Mouse (Mus musculus) liver, embryonic 14.5 days (tissue): ENCODE results near the gene Htr2c. TPM values are rescaled to one million over a fixed set of nuclear protein-coding genes. Genes with fewer than 3 reads are reported as not detected.

ENCODE experiments used
- ATAC-seq: fragments of 200-750 bp; cut with Nextera tagmentation; 2 replicates; pipeline ENCODE4 v1.8.0; 2017; ENCODE audit warnings: moderate number of reproducible peaks, mild to moderate bottlenecking, moderate library complexity; ENCODE audit not compliant: insufficient read depth
- DNase-seq, 3 experiments: peaks; one replicate each; pipeline ENCODE4 v3.0.0-alpha.2; 2012 to 2013; ENCODE audit warnings: low read depth in 3 of 3, low spot score in 3 of 3
- H3K27ac ChIP-seq: fragments of 300-500 bp; sonication (generic); 2 replicates; pipeline ENCODE4 v1.5.1; 2014; ENCODE audit warnings: moderate library complexity, mild to moderate bottlenecking, control low read depth, inconsistent platforms
- H3K27me3 ChIP-seq: fragments of 300-500 bp; sonication (generic); 2 replicates; pipeline ENCODE4 v1.6.1; 2014; ENCODE audit warnings: mild to moderate bottlenecking, low read length, moderate library complexity; ENCODE audit not compliant: control insufficient read depth, insufficient read depth
- H3K36me3 ChIP-seq: fragments of 300-500 bp; sonication (generic); replicated peaks from 2 replicates; pipeline ENCODE4 v1.6.1; 2014; ENCODE audit warnings: low read depth; ENCODE audit not compliant: control insufficient read depth, insufficient read depth
- H3K4me1 ChIP-seq, 2 experiments: fragments of 200-500 bp in 1 of 2; fragments of 300-500 bp in 1 of 2; sonication (generic) in 1 of 2; replicated peaks; 2 replicates each; pipeline ENCODE4 v1.6.1; 2012 to 2014; ENCODE audit warnings: antibody characterized with exemption in 1 of 2, inconsistent platforms in 1 of 2, low read length in 1 of 2; ENCODE audit not compliant: control insufficient read depth in 2 of 2, insufficient read depth in 2 of 2
- H3K4me2 ChIP-seq: fragments of 300-500 bp; sonication (generic); 2 replicates; pipeline ENCODE4 v1.6.1; 2014; ENCODE audit warnings: low read depth, mild to moderate bottlenecking, control low read depth, moderate library complexity
- H3K4me3 ChIP-seq, 2 experiments: fragments of 200-500 bp in 1 of 2; fragments of 300-500 bp in 1 of 2; sonication (generic) in 1 of 2; 2 replicates each; pipeline ENCODE4 v1.5.1; 2012 to 2014; ENCODE audit warnings: low read depth in 2 of 2, low read length in 2 of 2, mild to moderate bottlenecking in 2 of 2, control low read depth in 1 of 2, inconsistent platforms in 1 of 2, moderate library complexity in 1 of 2; ENCODE audit not compliant: insufficient read depth in 1 of 2
- H3K9ac ChIP-seq: fragments of 300-500 bp; sonication (generic); replicated peaks from 2 replicates; pipeline ENCODE4 v1.6.1; 2014; ENCODE audit warnings: mild to moderate bottlenecking, control low read depth, moderate library complexity
- H3K9me3 ChIP-seq: fragments of 300-500 bp; sonication (generic); 2 replicates; pipeline ENCODE4 v1.6.1; 2016; ENCODE audit warnings: low read length, mixed read lengths; ENCODE audit not compliant: control insufficient read depth
- CTCF ChIP-seq: IDR thresholded peaks from 2 replicates; pipeline ENCODE4 v1.5.1; 2016; ENCODE audit warnings: antibody characterized with exemption, low read depth, control low read depth
- EP300 ChIP-seq: IDR thresholded peaks from 2 replicates; pipeline ENCODE4 v1.6.1; 2016; ENCODE audit warnings: antibody characterized with exemption, low read depth
- WGBS: fragments of 180-500 bp; shearing (Covaris S2); extraction: QIAGEN DNeasy Blood & Tissue Kit; methylation state at CpG from one replicate; pipeline ENCODE4 v1.1.7; 2014; ENCODE audit not compliant: insufficient replicate concordance; 5-methylcytosine and 5-hydroxymethylcytosine counted together
- polyA plus RNA-seq, 2 experiments: library from polyadenylated mRNA; depleted of rRNA in 1 of 2; stranded (reverse) in 1 of 2; unstranded in 1 of 2; fragments of >200 nt; fragmentation: Nextera tagmentation in 1 of 2; extraction: Ambion mirVana in 1 of 2; gene quantifications; 2 replicates each; pipeline versions ENCODE4 v1.2.1 to v1.2.3; 2012 to 2014

The Htr2c gene
- polyA plus RNA-seq (2012; rRNA removed) (not detected in 2 replicates), polyA plus RNA-seq (2014; fragmentation: Nextera tagmentation; extraction: Ambion mirVana) (not detected in 2 replicates)

DNA sequence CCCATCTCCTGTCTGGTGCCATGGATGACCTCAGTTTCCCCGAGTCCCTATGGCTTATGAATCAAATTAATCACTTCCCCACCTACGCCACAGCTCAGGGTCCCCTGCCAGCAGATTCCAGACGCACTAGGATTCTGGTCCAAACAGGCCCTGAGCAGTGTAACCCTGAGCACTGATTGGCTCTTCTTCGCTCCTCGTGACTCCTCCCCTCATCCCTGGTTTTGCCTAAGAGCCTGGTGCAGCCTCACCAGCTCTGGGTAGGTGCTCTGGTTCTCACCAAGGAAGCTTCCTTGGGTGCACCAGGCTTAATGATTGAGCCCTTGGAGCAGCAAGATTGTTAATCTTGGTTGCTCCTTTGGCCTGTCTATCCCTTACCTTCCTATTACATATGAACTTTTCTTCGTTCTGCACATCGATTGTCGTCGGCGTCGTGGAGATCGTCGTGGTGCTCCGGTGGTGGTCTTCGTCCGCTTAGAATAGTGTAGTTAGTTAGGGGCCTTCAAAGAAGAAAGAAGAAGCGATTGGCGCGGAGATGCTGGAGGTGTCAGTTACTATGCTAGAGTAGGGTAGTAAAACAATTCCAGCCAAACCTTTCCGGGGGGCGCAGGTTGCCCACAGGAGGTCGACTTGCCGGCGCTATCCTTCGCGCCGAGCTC lies at the start of gene Htr2c:
TSS of gene Htr2c (plus strand) at position 256 of the 656 bp plus-strand sequence.
- Histone ChIP-seq H3K27ac (no peak within 1 kb of the TSS), H3K4me3 (no peak within 1 kb of the TSS), H3K4me1 (no peaks in the 10 kb centered on the region), H3K27me3 (no peaks in the 10 kb centered on the region; the same call in 1 of the 2 replicates), H3K4me2 (no peak within 1 kb of the TSS), H3K9ac (no peak within 1 kb of the TSS), H3K9me3 (no peaks in the 10 kb centered on the region), H3K36me3 (no peaks in the 10 kb centered on the region)
- 14% methylated on average over 27 of the region's 27 CpGs for WGBS
- DNase-seq (no peak), ATAC-seq (no peak)
- TF ChIP-seq EP300 (no peak), CTCF (no peak)

DNA sequence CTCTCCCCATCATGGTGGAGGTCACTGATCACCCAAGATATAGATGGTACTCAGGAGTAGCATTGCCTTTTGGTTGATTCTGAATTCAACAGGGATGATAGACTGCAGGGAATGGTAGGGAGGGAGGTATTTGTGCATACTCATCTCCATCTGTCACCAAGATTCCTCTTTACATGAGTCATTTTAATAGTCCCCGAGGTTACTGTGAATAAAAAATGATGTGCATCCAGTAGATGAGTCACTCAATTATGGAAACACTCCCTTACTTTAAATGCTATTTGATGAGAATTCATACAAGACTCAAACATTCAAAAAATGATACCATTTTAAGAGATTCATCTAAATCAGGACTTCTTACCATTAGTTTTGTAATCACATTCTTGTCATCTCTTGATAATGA lies 34.1 kb upstream of the Htr2c start:
- no peak for TF ChIP-seq EP300
- TF ChIP-seq CTCF, result no peak
- no peaks in the 10 kb centered on the region for H3K27me3 ChIP-seq

DNA sequence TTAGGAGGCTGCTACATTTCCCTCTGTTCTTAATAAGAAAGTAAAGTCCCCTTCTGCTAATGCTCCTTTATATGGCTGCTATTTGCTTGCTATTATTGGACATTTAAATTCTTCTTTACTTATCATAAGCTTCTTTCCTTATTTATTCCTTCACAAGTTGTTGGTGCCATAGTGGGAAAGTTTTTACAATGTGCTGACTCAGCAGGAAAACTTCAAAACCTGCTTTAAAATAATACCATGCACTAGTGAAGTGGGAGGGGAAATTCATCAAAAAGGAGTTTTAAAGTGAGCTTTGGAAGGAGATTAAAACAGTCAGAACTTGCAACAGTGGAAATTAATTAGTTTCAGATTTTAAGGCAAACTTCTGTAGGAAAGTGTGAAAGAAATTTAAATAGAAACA lies 26.0 kb upstream of the Htr2c start:
- DNase-seq (no peak), ATAC-seq (no peak)
- no peak overlapping the region for H3K27ac ChIP-seq
- TF ChIP-seq CTCF (no peak), EP300 (no peak)
- no peak overlapping the region for H3K9ac ChIP-seq
- no peaks in the 10 kb centered on the region for H3K4me1 ChIP-seq
- no peak overlapping the region for H3K4me3 ChIP-seq
- no peaks in the 10 kb centered on the region for H3K9me3 ChIP-seq
- H3K36me3 ChIP-seq, result no peaks in the 10 kb centered on the region
- no peaks in the 10 kb centered on the region for H3K27me3 ChIP-seq
- H3K4me2 ChIP-seq, result no peak overlapping the region

More for the DNA sequence above, 34.1 kb upstream of the Htr2c start:
- Histone ChIP-seq H3K4me2 (no peak overlapping the region), H3K9me3 (no peaks in the 10 kb centered on the region), H3K27ac (no peak overlapping the region), H3K36me3 (no peaks in the 10 kb centered on the region), H3K4me1 (no peaks in the 10 kb centered on the region), H3K4me3 (no peak overlapping the region), H3K9ac (no peak overlapping the region)
- DNase-seq (no peak), ATAC-seq (no peak)
- 32% methylated on average over 1 of the region's 1 CpGs for WGBS

DNA sequence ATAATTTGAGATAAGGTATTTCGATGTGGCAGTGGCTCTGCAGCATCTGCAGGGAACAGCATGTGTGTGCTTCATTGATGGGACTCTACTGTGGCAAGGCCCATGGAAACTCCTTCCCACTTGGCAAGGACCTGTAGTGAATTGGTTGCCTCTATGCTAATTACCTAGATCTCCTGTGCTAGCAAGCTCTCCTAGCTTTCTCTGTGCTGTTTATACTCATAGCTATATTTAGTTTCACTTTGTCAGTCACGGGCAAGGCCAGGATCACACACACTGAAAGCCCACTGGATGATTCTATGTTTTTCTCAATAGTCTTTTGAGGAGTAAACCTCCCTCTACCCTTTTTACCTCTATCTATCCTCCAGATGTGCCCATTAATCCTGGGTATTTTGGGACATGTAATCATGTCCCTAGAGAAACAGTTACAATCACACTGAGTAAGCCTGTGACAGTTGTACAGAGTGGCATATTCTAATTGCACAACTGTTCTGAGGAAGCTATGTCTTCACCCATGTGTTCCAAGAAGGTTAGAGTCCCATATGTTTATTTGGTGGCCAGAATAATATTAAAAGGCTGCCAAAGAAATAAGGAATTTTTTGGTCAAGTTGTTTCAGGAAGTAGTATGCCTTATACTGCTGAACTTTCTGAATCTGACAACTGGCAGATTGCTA lies 16.0 kb upstream of the Htr2c start:
- TF ChIP-seq CTCF (no peak), EP300 (no peak)

DNA sequence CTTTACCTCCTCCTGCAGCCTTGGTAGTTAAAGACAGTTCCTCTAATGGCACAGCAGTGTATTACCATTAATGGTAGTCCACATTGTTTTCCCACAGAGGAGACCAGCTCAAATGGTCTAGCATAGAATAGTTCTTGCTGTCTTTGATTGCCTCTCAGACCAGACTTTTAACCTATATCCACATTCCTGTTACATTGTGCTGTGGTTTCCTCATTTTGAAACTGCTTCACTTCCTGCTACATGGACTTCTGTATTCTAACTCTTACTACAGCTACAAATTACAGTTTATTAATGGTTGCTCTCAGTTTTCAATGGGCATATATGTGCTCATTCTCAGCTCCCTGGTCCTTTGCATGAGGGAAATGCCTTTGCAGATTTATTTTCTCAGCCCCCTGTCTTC lies 15.3 kb upstream of the Htr2c start:
- Histone ChIP-seq H3K4me1 (no peaks in the 10 kb centered on the region), H3K27me3 (no peaks in the 10 kb centered on the region), H3K36me3 (no peaks in the 10 kb centered on the region), H3K4me2 (no peak overlapping the region), H3K9ac (no peak overlapping the region), H3K9me3 (no peaks in the 10 kb centered on the region), H3K27ac (no peak overlapping the region), H3K4me3 (no peak overlapping the region)
- ATAC-seq (no peak), DNase-seq (no peak)
- no peak for TF ChIP-seq CTCF
- TF ChIP-seq EP300, result no peak

More for the DNA sequence above, 16.0 kb upstream of the Htr2c start:
- no peak overlapping the region for H3K9ac ChIP-seq
- H3K4me3 ChIP-seq, result no peak overlapping the region
- H3K4me2 ChIP-seq, result no peak overlapping the region
- H3K36me3 ChIP-seq, result no peaks in the 10 kb centered on the region
- H3K27me3 ChIP-seq, result no peaks in the 10 kb centered on the region
- H3K4me1 ChIP-seq, result no peaks in the 10 kb centered on the region
- ATAC-seq (no peak), DNase-seq (no peak)
- 43% methylated on average over 2 of the region's 2 CpGs for WGBS
- H3K27ac ChIP-seq, result no peak overlapping the region
- no peaks in the 10 kb centered on the region for H3K9me3 ChIP-seq
